Mouse (Mus musculus): ENCODE data around the gene Mrpl51.

Mrpl51 gene

DNA sequence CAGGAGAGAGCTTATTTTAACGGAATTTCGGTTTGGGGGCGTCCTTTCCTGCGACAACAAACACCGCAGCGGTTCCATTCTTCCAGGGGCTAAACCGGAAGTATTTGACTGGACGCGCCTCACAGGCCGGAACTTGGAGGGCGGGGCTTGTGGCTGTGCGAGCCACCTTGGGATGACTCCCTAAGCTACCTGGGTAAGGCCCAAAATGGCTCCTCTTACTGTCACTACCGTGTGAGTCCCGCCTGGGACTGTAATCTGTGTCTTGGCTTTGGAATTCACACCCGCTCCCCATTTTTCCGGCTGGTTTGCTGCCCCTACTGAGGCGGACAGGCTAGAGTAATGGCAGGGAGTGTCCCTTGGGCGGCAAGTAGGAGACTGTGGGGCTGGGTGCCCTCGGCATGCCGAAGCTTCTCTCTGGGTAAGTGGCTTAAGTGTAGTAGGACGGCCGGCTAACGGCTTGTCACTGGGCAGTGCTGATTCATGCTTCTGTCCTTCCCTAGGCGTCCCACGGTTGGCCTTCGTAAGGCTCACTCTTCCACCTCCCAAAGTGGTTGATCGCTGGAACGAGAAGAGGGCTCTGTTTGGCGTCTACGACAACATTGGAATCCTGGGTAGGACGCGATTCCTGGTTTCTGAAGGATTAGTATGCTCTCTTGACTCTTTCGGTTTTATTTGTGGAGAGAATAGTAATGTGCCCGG is 564 bp downstream of the Mrpl51 start:
- DNase-seq (ENCODE audit: low spot score in 2 of 2), result peak; percentile 87 to 88

- no peak for DNase-seq (ENCODE audit: low spot score in 2 of 2)
These were observed 1.2 kb downstream of the Mrpl51 start for GRCm38 (mm10) chr6:125192841-125193240.

GRCm38 (mm10) chr6:125193390-125193789 is 1.8 kb downstream of the Mrpl51 start:
- no peak for DNase-seq (ENCODE audit: low spot score in 2 of 2)

DNA sequence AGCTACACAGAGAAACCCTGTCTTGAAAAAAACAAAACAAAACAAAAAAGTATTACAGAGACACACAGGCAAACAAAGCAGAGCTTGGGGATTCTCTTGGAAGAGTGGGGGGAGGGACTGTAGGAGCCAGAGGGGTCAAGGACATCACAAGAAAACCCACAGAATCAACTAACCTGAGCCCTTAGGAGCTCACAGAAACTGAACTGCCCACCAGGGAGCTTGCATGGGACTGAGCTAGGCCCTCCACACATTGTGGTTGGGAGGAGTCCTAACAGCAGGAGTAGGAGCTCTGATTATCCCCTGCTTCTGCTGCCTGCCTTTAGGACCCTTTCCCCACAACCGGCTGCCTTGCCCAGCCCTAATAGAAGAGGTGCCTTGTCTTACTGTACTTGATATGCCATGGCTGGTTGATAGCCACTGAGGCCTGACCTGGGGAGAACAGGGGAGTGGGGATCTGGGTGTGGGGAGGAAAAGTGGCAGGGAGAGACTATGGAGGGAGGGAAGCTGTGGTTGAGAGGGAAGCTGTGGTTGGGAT is 4.0 kb downstream of the Mrpl51 start:
- no peak for DNase-seq (ENCODE audit: low spot score in 2 of 2)

DNA sequence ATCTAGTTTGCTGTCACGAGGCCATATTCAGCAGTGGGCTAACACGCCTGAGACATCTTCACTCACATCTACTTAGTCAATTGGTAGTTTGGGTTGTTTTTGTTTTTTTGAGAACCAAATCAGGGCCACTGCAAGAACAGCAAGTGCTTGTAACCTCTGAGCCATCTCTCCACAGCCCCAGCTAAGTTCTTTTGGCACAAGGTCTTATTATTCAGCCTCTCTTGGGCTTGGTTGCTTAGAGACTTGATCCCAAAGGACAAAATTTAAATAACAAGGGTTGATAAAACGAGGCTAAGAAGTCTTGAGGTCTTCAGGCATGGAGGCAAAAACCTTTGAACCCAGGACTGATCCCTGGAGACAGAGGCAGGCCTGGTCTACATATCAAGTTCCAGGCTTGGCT is 4.7 kb downstream of the Mrpl51 start:
- no peak for DNase-seq (ENCODE audit: low spot score in 2 of 2)

DNA sequence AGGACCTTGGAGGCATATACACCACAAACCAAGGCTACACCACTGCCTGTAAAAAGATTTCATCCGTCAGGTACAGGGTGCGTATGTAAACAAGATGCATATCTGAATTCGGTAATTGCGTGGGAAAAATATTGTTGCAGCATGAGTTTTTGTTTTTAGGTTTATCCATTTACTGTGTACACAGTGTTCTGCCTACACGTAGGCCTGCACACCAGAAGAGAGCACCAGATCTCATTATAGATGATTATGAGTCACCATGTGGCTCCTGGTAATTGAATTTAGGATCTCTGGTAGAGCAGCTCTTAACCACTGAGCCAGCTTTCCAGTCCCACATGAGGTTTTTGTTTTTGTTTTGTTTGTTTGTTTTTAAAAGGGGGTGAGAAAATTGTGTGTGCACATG is 5.6 kb downstream of the Mrpl51 start:
- no peak for DNase-seq (ENCODE audit: low spot score in 2 of 2)

- DNase-seq (ENCODE audit: low spot score in 2 of 2), result no peak
These were observed 18.8 kb downstream of the Mrpl51 start for GRCm38 (mm10) chr6:125210436-125210835.

GRCm38 (mm10) chr6:125212621-125213020 is 21.0 kb downstream of the Mrpl51 start:
- no peak for DNase-seq (ENCODE audit: low spot score in 2 of 2)

DNA sequence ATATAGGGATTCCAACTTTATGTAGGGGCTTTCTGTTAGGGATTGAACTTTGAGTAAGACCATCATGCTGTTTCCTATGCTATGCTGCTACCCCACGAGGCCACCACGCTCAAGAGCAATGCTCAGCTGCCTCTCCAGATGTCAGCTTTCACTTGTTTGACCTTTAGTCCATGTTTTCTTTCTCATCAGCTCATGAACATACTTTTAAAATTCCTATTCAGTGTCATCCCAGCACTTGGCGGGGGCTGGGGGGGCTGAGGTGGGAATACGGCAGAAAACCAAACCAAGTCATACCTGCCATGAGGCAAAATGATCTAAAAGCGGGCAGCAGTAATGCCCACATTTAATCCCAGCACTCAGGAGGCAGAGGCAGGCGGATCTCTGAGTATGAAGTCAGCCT is 21.5 kb downstream of the Mrpl51 start:
- DNase-seq (ENCODE audit: low spot score in 2 of 2), result no peak

- DNase-seq (ENCODE audit: low spot score in 2 of 2), result no peak
These were observed 22.1 kb downstream of the Mrpl51 start for GRCm38 (mm10) chr6:125213715-125214114.

DNA sequence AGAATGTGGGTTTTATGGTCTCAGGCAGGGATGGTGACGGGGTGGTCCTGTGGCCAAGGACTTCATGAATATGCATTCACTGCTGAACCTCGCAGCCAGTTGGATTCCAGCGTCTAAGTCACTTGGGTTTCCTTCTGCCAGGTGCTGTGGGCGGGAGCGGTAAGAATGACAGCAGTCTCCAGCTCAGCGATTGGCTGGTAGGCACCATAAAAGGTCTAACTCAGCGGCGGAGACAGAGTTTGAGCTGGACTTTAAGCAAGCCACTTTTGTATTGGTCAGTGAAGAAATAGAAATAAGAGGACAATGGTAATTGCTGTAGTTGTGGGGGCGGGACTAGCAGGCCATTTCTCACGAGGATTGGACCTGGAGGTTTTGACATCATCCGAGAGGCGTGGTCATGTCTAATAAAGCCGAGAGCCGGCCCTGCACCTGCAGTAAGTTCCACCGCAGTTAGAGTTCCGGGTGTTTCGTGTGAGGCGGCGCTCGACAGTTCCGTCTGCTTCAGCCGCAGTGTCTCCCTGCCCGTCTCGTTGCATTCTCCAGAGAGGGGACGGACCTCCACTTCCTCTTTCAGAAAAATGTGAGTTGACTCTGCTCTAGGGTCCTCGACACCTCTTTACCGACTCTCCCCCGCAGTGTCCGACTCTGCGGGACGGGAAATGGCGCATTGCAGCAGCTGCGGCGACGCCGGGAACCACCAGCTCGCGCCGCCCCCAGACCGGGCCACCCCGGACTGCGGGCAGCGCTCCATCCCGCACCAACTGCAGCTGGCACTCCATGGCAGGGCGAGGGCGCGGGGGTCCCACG is 23.8 kb downstream of the Mrpl51 start, which contains the start of gene Vamp1:
Vamp1 (plus strand) TSS at position 404 of the 807 bp plus-strand sequence.
- peak; percentile 91 to 93 for DNase-seq (ENCODE audit: low spot score in 2 of 2)

DNA sequence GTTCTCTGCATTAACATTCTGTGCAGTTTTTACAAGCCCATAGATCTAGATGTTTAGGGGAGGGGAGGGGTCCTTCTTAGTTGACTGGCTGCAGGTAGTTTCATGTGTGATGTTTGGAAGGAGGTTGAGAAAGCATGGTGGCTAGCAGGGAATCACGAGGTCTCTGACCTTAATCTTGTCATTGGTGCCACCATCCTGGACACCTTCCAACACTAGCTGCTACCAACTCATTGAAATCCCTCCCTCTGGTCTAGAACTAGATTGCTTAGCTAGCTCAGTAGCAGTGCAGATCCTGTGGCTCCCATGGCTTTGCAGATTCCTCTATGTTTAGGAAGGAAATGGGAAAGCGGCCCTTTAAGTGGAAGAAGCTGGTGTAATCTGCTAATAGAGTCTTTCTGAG is 25.3 kb downstream of the Mrpl51 start:
- no peak for DNase-seq (ENCODE audit: low spot score in 2 of 2)

DNA sequence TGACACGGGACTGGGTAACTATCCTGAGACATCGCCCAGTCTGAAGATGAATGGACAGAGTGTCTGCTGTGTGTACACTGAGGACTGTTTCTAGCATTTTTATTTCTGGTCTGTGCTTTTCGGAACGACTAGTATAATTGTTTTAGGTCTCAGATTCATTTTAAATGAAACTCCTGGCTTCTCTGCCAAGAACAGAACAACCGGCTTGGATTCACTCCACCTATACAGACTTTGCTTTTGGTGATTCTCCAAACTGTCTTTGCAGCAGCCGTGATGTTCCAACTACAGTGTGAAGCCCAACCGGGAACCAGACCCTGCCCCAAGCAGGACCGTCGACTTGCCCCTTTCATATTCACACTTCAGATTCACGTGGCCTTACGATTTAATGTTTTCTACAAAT is 26.3 kb downstream of the Mrpl51 start:
- DNase-seq (ENCODE audit: low spot score in 2 of 2), result no peak

- peak in 1 of 2 experiments; percentile 61 for DNase-seq (ENCODE audit: low spot score in 2 of 2)
These were observed 27.4 kb downstream of the Mrpl51 start for GRCm38 (mm10) chr6:125218963-125219362.

GRCm38 (mm10) chr6:125221115-125221745 is 29.6 kb downstream of the Mrpl51 start:
- no peak for DNase-seq (ENCODE audit: low spot score in 2 of 2)

GRCm38 (mm10) chr6:125222146-125222545 is 30.5 kb downstream of the Mrpl51 start:
- no peak for DNase-seq (ENCODE audit: low spot score in 2 of 2)

GRCm38 (mm10) chr6:125222577-125222976 is 31.0 kb downstream of the Mrpl51 start:
- no peak for DNase-seq (ENCODE audit: low spot score in 2 of 2)

DNA sequence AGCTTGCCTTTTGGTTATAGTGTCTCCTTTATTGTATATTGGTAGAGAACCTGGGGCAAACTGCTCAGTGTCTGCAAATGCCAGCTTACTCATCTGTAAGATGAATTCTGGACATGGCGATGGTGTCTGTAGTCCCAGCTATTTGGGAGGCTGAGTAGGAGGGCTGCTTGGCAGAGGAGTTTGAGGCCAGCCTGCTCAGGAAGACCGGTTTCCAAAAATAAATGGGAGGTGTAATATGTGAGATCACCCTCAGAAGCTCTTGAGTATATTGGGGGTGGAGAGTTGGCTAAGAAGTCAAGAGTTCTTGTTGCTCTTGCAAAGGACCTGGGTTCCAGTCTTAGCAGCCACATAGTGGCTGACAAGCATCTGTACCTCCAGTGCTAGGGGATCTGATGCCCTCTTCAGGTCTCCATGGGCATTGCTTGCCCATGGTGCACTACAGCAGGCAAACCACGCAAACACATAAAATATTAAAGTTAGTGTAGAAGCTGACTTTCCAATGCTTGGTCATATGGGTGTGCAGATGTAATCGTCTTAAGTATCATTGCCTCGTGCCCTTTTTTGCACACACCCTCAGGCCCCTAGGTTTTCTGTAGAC is 34.0 kb downstream of the Mrpl51 start:
- no peak for DNase-seq (ENCODE audit: low spot score in 2 of 2)

GRCm38 (mm10) chr6:125230571-125230970 is 39.0 kb downstream of the Mrpl51 start:
- DNase-seq (ENCODE audit: low spot score in 2 of 2), result no peak

DNA sequence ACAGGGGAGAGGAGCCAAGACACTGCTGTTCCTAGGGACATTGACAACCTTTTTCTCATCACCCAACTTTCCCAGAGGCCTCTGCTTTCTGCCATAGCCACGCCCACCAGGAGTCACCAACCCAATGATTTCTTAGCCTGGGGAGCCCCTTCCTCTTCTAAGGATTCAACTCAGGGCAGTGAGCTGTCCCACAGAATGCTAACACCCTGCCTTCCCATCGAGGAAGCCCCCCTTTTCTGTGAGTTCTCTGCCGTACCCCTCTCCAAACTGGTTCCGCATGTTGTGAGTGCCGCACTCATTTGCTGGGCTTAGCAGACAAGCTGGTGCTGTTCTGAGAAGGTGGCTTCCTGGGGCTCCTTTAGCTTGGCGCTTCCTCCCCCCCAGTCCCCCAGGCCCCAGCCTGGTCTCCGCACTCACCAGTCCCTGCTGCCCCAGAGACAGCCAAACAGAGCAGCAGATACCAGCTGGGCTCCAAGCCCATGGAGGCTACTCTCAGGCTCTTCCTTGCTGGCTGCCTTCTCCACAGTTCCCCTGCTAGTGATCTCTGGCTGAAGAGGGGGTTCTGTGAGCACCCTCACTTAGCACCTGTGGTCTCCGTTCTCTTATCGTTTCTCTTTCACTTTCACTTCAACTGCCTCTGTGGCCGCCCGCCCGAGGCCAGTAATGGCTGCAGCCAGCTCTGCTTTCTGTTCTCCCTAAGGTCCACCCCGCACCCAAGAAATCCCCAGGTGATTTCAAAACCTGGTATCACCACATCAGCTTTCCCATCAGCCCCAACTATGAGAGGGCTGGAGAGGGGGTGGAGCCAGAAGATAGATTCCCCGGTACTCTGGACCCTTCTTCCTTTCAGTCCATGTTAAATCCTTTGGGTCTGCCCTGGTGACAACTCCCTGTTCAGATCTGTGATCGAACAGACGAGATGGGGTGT is 39.8 kb downstream of the Mrpl51 start, which contains the start of gene Tapbpl:
Tapbpl (minus strand) TSS at position 744 of the 928 bp plus-strand sequence.
- DNase-seq (ENCODE audit: low spot score in 2 of 2), result peak; percentile 30 to 35

GRCm38 (mm10) chr6:125232045-125232437 is 40.4 kb downstream of the Mrpl51 start:
- no peak for DNase-seq (ENCODE audit: low spot score in 2 of 2)

Data from frontal cortex, postnatal 14 days (tissue).